Mouse (Mus musculus): ENCODE data around the gene Ppm1b.

- no peak for TF ChIP-seq CTCF (IDR thresholded peaks at IDR 0.05)
- no peak for TF ChIP-seq EP300 (IDR thresholded peaks at IDR 0.05)
Measured at GRCm38 (mm10) chr17:85034068-85034467, 77.5 kb downstream of the Ppm1b start.
